In the genomic region with DNA sequence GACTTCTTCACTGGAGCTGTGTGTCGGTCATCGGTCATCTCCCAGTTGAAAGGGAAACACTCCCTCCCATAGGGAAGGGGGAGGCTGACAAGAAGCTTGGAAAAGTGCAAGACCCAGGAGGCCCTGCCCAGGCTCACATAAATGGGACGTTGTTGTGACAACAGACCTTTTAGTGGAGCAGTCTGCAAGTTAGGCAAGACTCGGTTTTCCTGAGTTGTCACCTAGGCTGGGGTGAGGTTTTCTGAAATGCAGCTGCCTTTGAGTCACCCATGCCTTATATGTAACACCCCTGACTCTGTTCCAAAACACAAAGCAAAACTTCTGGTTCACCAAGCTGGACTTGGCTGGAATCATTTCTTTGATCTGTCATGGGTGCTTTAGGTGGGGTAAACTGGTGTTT, we compare ENCODE assay signal across 22 mouse cellular contexts. TPM values are rescaled to one million over a fixed set of nuclear protein-coding genes. Genes with fewer than 3 reads are reported as not detected.
A peak's percentile ranks its signal among the peaks of the same experiment; 100 is the strongest.
DNase-seq lines count a peak whose midpoint lies in the region; ATAC-seq and TF ChIP-seq lines count a peak whose summit lies in the region.
"Had no signal": no experiment of that assay in that cellular context is flagged by ENCODE, and none has a peak within 500 bp of the region (broad histone marks: within the 10 kb centered on the region; RNA-seq: fewer than 3 reads in every experiment).

No protein-coding gene starts in this region.

- DNase-seq in adrenal gland, adult 2 months = peak; percentile 30
- DNase-seq in adrenal gland, postnatal 10 days = no peak
- DNase-seq in kidney, postnatal 0 days (ENCODE audit: low spot score) = no peak
- no peak for DNase-seq in kidney, postnatal 36 days
- peak; percentile 69 for DNase-seq in NIH3T3 (ENCODE audit: low read depth)
- peak; percentile 18 for DNase-seq in lung, postnatal 25 days (ENCODE audit: low spot score)
- no peak for DNase-seq in right cerebral cortex, postnatal 14 days
- DNase-seq in heart, postnatal 36 days = no peak
- DNase-seq: adrenal gland, adult 8-10 months; cerebellum, adult 11 months; cerebellum, postnatal 14 days; embryo, embryonic 11 days; gastrocnemius, adult 2 months; midbrain, embryonic 14.5 days; thymus, adult 2 months had no signal

- H3K36me3 ChIP-seq in kidney, postnatal 0 days (ENCODE audit: insufficient read depth, low read length) = no peaks in the 10 kb centered on the region
- H3K36me3 ChIP-seq: forebrain, embryonic 10.5 days; limb, embryonic 15.5 days had no signal

- 0 out of 2 replicates have a peak, but pooled peaks cover 1% of the 10 kb centered on the region for H3K4me1 ChIP-seq in kidney, postnatal 0 days (replicated peaks; ENCODE audit: insufficient read depth, low read length)
- H3K4me1 ChIP-seq: liver, embryonic 15.5 days had no signal

- no peaks in the 10 kb centered on the region for H3K27me3 ChIP-seq in kidney, postnatal 0 days (ENCODE audit: insufficient read depth, low read length)
- H3K27me3 ChIP-seq: CH12.LX; limb, embryonic 15.5 days; liver, embryonic 15.5 days; megakaryocyte, embryonic 14.5 days had no signal

- H3K27ac ChIP-seq in kidney, postnatal 0 days = peak overlapping the region; percentile 57
- H3K27ac ChIP-seq: forebrain, embryonic 10.5 days; gastrocnemius, adult 2 months; limb, embryonic 15.5 days; liver, embryonic 15.5 days had no signal

- intact Hi-C loops in heart, postnatal 36 days (cut with DNase I) = no loop called here

- no peak overlapping the region for H3K9ac ChIP-seq in kidney, postnatal 0 days (ENCODE audit: low read depth, low read length)
- H3K9ac ChIP-seq: limb, embryonic 15.5 days; liver, embryonic 15.5 days had no signal

- no peak overlapping the region for H3K4me3 ChIP-seq in kidney, postnatal 0 days (replicated peaks; ENCODE audit: low read depth, low read length)
- H3K4me3 ChIP-seq: forebrain, embryonic 10.5 days; gastrocnemius, adult 2 months; limb, embryonic 15.5 days; liver, embryonic 15.5 days; megakaryocyte, embryonic 14.5 days had no signal

- no peak overlapping the region for H3K4me2 ChIP-seq in kidney, postnatal 0 days (ENCODE audit: low read length)
- H3K4me2 ChIP-seq: limb, embryonic 15.5 days; liver, embryonic 15.5 days had no signal

- WGBS in kidney, postnatal 0 days = 24% methylated on average over 4 of the region's 4 CpGs

- H3K9me3 ChIP-seq in kidney, postnatal 0 days (replicated peaks; ENCODE audit: low read length) = no peaks in the 10 kb centered on the region
- H3K9me3 ChIP-seq: forebrain, embryonic 10.5 days; limb, embryonic 15.5 days; liver, embryonic 15.5 days; megakaryocyte, embryonic 14.5 days had no signal

- no peak for TF ChIP-seq CTCF in kidney, postnatal 0 days (IDR thresholded peaks at IDR 0.05; ENCODE audit: low read depth)

- ATAC-seq in kidney, postnatal 0 days (replicated peaks; ENCODE audit: low FRiP score, low read depth) = peak; percentile 73; the same call in 1 of the 2 replicates
- ATAC-seq: hindbrain, embryonic 16.5 days; intestine, embryonic 16.5 days had no signal

RNA-seq across cellular contexts. Expression of a gene that starts 39.1 kb away (rescaled TPM):
- 1 to 10 TPM; 2.8 to 3.4 TPM for total RNA-seq in adrenal gland, adult 2 months (2021)
- 0.96 and 1.7 TPM in 2 replicates for polyA plus RNA-seq in adrenal gland, adult 2 months (2012; rRNA removed)
- total RNA-seq in adrenal gland, postnatal 10 days (2021) = 1 to 10 TPM; 5.5 to 7.3 TPM
- 6.3 and 7.6 TPM in 2 replicates for polyA plus RNA-seq in kidney, postnatal 0 days (2015; fragmentation: Nextera tagmentation; extraction: Ambion mirVana)
- total RNA-seq in heart, postnatal 36 days (2021) = 1 to 10 TPM; 1.0 to 2.0 TPM

Comparison
In these comparisons a context has a peak if more than half of its experiments do, and no peak if none do; other contexts are left out.
1. DNase-seq: peak in adrenal gland, adult 2 months (single experiment), NIH3T3 (single experiment) and lung, postnatal 25 days (single experiment); none in adrenal gland, postnatal 10 days (single experiment), kidney, postnatal 0 days (single experiment), kidney, postnatal 36 days (0 of 2), right cerebral cortex, postnatal 14 days (single experiment) and heart, postnatal 36 days (0 of 2).